Mouse (Mus musculus): ENCODE measurements around the gene Rheb.

Gene Rheb

DNA sequence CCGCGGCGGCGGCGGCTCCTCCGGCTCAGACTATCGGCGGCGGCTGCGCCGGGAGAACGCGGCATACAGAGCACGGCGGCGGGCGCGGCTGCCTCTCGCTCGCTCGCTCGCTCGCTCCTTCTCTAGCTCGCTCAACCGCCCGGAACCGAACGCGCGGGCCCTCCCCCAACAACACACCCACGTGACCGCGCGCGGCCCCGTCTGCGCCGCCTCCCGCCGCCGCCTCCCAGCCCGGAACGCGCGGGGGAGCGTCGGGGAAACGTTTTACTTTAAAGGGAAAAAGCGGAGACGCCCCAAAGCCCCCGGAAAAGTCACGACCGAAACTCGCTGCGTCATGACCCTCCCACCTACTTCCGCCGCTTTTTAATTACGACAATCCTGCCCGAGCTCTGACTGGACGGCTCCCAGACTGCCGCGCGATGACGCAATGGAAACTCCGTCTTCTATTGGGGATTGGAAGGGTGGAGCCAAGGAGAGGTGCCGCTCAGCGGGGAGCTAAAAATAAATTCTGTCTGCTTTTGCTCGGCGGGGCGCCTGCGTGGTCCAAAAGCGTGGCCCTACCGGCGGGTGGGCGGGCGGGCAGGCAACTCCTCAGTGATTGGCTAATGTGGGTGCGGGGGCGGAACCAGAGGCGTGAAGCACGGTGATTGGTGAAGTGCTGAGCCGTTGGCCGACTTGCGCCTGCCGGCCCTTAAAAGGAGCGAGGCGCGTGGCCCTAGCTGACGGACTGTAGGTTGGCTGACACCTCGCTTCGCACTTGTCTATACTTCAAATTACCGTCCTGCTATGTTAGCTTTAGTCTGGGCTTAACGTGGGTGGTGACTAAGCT is at the start of gene Rheb:
Gene Rheb, minus strand, starts transcription at position 351 of the 829 bp plus-strand sequence.
- in situ Hi-C loops (cut with MboI; ENCODE audit: low pct_unique_long_range_greater_than_20kb in 1 of 2, low sequenced_read_pairs in 2 of 2, unreplicated experiment in 1 of 2), result no loop called here

DNA sequence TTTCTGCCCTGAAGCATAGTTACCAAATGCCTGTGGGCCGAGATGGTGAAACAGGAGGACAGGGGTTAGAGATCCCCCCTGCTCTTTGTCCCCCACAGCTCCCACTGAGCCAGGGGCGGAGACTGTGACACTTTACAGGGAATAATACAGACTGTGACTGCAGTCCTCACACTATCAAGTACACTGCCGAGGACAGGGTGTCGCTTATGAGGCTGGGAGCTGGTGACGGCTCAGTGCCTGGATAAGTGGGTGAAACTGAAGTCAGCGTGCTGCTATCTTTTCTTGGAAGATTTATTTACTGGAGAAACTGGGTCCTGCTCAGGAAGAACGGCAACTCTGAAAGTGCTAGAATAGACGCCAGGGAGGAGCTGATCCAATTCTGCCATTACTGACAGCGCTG is 47.4 kb upstream of the Rheb start:
- in situ Hi-C loops (cut with MboI; ENCODE audit: low pct_unique_long_range_greater_than_20kb in 1 of 2, low sequenced_read_pairs in 2 of 2, unreplicated experiment in 1 of 2), result no loop called here

DNA sequence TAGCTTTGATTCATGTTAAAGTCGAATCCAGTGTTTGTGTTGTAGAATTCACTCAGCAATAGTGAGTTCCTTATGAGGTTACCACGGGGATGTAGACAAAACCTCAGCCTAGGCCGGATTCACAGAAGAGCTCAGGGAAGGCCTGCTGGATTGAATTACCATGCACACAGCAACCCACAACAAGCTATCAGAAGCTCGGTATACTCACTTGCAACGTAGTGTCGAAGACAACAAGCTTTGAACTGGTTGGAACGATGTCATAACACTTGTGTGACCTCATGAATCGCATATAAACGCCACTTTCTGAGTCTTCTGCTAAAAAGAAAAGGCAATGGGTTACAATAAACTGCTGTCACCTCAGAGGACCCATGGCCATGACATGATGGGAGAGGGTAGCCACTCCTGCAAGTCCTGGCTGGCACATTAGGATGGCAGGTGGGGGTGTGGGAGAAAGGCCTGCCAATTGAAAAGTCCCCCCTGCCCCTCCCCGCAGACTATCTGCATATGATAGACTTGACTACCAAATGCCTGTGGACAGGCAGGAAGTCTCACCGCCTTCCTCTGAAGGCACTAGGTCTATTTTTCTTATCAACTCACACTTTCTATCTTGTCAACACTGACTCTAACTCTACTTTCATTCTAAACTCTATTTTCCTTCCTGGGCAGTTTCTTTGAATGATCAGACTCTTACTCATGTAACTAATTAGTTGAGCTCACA is 46.6 kb upstream of the Rheb start:
- in situ Hi-C loops (cut with MboI; ENCODE audit: low pct_unique_long_range_greater_than_20kb in 1 of 2, low sequenced_read_pairs in 2 of 2, unreplicated experiment in 1 of 2), result no loop called here

DNA sequence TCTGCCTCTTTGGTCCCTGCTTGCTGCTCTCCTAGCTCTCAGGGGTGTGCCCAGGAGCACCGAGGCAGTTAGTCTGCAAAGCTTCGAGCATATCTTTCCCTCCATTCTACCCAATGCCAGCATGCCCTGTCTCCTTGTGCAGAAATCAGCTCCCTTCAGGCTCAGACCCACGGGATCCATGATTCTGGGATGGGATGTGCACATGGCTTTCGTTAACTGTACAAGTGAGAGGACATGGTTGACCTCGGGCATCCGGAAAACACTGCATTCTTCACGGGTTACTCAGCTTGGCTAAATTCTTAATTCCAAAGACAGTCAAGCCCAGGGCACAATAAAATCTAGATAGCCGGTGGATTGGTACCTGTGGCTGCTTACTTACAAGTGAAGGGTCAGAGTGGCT is 44.8 kb upstream of the Rheb start:
- in situ Hi-C loops (cut with MboI; ENCODE audit: low pct_unique_long_range_greater_than_20kb in 1 of 2, low sequenced_read_pairs in 2 of 2, unreplicated experiment in 1 of 2), result no loop called here

DNA sequence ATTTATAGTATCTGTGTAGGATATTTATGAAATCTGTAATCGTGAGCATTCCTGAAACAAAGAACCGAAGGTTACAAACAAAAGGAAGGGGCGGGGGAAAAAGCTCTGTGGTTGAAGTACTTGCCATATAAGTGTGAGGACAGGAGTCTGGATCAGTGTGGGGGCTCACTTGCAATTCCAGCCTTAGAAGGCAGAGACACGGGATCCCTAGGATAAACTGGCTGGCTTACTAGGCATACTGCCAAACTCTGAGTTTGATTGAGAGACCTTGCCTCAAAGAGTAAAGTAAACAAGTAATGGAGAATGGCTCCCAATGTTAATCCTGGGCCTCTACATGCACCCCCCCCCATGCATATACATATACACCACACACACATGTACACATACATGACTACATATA is 36.3 kb upstream of the Rheb start:
- in situ Hi-C loops (cut with MboI; ENCODE audit: low pct_unique_long_range_greater_than_20kb in 1 of 2, low sequenced_read_pairs in 2 of 2, unreplicated experiment in 1 of 2), result no loop called here

DNA sequence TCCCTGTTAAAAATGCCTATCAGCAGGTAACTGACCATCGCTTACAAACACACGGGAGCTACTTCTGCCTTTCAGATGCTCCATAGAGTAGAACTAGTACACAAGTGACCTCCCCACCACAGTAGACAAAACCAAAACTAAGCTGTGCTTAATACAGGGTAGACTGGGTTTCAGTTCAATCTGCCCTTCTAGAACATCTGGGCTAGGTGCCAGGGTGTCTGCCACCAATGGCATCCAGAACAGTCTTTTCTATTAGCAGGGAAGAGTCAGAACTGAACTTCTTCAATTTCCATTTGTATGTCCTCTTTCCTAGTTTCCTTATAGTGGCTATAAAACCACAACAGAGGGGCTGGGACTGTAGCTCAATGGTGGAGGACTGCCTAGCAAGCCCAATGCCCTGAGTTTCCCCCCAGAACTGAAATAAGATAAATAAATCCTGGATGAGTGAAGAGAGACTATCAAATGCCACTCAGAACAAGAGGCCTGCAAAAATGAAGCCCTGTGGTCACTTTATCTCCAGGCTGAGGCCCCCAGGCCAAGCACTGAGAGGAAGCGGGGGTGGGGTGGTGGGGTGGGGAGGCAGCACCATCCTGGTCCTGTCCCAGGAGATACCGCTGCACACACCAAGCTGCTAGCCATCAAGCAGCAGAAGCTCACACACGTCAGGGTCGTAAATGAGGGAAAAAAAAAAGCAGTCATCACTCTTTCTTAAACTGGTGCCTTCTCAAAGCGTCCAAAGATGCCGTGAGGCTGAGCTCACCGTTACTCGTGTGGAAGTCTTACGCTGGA is 35.6 kb upstream of the Rheb start:
- in situ Hi-C loops (cut with MboI; ENCODE audit: low pct_unique_long_range_greater_than_20kb in 1 of 2, low sequenced_read_pairs in 2 of 2, unreplicated experiment in 1 of 2), result no loop called here

DNA sequence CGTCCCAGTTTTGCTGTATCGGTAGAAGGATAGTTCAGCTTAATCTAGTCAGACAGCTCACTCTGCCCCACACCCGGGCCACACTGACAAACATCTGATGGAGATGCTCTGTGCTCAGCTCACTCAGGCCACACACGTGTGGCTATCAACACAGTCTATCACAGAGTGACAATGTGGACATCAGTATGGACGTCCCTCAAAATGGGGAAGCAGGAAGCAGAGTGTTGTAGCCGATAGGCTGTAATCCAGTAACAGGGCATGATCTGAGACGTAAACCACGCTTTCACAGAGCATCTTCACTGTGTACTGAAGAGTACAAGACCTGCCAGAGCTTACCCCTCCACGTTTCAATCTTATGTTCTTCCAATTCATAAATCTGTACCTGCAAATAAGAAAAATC is 34.2 kb upstream of the Rheb start:
- in situ Hi-C loops (cut with MboI; ENCODE audit: low pct_unique_long_range_greater_than_20kb in 1 of 2, low sequenced_read_pairs in 2 of 2, unreplicated experiment in 1 of 2), result no loop called here

DNA sequence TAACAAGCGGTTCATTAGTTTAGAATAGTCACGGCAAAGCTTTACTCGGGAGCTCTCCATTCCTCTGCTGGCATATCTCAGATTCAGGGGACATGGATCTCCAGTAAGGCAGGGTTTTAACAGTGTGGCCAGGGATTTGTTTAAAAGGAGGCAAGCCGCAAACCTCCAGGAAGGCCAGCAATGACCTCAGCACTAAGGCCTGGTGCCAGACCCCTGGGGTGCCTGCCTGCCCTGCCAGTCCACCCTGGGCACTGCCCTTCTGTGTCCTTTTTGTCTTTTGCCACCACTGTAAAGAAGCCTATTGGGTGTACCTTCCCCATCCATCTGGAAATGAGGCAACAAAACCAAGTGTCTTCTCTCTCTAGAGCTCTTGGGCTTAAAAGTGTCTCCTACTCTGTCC is 31.7 kb upstream of the Rheb start:
- in situ Hi-C loops (cut with MboI; ENCODE audit: low pct_unique_long_range_greater_than_20kb in 1 of 2, low sequenced_read_pairs in 2 of 2, unreplicated experiment in 1 of 2), result no loop called here

DNA sequence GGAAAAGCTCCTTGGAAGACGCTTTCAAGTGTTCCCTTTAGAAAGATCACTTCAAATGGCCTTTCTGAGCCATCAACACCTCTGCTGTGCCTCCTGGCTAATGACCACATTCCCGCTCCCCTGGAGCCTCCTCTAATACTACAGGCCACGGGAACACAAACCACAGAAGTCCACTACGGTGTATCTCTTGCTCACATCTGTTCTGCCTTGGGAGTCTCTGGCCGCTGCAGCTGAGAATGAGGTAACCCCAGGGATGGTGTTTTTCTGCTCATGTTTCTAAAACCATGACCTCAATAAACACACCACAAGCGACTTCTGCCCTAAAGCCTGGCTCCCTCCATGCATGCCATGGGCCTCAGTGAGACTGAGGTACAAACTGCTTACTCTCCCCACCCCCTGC is 30.8 kb upstream of the Rheb start:
- in situ Hi-C loops (cut with MboI; ENCODE audit: low pct_unique_long_range_greater_than_20kb in 1 of 2, low sequenced_read_pairs in 2 of 2, unreplicated experiment in 1 of 2), result no loop called here

DNA sequence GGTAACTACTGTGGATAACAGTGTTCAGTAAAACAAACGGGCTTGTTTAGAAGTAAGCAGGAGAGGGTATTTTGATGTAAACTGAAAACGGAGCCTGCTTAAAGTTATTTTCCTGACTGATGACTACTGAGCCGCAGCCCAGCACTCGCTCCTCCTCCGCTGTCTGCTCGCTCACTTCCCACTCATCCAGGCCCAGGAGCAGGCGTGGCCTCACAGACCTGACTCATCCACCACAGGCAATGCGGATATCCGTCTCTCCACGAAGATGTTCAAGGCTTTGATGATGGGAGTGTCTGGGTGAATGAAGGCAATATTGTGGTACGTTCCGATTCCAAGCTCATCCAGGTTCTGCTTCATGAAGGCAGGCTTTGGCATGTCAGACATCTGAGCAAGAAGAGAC is 28.9 kb upstream of the Rheb start:
- in situ Hi-C loops (cut with MboI; ENCODE audit: low pct_unique_long_range_greater_than_20kb in 1 of 2, low sequenced_read_pairs in 2 of 2, unreplicated experiment in 1 of 2), result no loop called here

DNA sequence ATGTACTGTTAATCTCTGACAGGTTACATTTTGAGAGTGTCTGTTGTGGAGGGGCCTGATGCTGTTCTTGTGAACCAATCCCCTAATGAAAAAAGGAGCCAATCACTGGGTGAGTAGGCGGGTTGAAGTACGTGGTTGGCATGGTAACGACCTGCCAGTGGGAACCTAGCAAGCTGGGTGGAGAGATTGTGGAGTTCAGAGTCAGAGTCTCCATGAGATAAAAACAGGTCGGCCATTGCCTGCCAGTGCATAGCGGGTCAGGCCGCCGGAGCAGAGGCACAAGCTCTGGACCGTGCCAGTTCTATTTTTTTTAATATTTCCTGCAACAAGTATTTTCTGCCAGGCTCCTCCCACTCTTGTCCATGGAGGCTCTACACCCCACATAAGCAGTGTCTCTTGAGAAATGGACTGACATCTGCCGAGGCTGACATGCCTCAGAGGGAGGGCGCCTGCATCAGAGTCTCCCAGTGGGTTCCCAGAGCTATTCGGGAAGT is 27.4 kb upstream of the Rheb start:
- in situ Hi-C loops (cut with MboI; ENCODE audit: low pct_unique_long_range_greater_than_20kb in 1 of 2, low sequenced_read_pairs in 2 of 2, unreplicated experiment in 1 of 2), result no loop called here

DNA sequence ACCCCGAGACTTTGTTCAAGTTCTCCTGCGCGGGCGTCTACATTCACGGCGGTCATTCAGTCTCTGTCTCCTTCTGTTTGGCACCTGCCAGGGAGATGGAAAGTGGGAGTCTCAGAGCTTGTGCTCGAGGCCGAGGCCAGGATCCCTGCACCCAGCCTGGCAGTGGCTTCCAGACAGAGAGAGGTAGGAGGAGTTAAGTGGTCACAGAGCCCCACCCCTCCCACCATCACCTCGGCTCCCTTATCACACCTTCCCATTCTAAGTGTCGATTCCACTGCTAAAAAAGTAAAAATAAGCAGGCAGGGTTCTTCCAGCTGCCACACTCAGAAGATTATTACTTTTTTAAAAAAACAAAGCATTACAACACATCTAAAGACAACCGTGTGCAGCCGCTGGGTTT is 21.4 kb upstream of the Rheb start:
- in situ Hi-C loops (cut with MboI; ENCODE audit: low pct_unique_long_range_greater_than_20kb in 1 of 2, low sequenced_read_pairs in 2 of 2, unreplicated experiment in 1 of 2), result no loop called here

DNA sequence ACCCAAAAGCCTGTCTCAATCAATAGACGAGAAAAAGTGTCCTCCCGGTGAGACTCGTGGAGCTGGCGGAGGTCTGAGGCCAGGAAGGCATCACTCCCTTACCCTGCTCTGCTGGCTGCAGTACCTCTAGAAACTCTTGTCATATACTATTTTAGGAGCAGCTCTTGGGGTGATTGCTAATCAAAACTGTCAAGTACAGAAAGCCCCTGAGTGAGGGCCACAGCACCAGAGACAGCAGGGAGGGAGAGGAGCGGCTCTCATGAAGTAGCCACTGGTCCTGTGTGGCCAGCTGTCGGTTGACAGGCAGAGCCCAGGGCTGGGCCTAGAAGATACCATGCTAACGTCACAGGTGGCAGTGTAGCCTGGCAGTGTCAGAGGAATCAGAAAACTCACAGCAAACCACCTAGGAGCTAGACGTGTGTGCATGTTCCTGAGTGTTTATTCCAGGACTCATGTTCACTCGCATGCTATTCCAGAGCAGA is 19.1 kb upstream of the Rheb start:
- in situ Hi-C loops (cut with MboI; ENCODE audit: low pct_unique_long_range_greater_than_20kb in 1 of 2, low sequenced_read_pairs in 2 of 2, unreplicated experiment in 1 of 2), result no loop called here

DNA sequence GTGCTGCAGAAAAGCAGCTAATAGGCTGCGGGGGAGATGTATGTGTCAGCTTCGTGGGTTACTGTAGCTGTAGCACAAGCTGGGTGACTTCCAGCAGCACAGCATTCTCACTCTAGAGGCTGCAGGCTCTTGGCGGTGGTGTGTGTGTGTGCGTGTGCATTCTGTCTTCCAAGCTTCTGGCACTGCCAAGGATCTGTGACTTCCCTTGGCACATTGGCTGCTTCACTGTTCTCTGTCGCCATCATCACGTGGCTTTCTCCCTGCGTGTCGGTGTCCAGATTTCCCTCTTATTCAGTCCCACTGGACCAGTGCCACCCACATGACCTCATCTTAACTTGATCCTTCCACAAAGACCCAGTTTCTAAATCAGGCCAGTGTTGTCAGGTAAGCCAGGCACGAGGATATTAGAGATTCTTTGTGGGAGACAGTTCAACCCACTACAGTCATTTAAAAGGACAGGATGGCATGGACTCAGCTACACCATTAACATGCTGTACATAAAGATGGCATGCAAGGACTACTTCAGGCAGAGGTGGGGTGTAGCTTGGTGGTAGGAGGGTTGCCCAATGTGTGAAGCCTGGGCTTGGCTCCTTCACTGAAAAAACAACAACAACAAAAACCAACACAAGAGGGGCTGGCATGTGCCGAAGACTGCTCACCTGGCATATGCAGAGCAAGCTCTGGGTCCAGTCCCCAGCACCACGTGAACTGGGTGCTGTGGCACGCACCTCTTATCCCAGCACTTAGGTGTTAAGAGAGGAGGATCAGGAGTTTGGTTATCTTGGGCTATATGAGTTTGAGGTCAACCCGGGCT is 18.4 kb upstream of the Rheb start:
- in situ Hi-C loops (cut with MboI; ENCODE audit: low pct_unique_long_range_greater_than_20kb in 1 of 2, low sequenced_read_pairs in 2 of 2, unreplicated experiment in 1 of 2), result no loop called here

DNA sequence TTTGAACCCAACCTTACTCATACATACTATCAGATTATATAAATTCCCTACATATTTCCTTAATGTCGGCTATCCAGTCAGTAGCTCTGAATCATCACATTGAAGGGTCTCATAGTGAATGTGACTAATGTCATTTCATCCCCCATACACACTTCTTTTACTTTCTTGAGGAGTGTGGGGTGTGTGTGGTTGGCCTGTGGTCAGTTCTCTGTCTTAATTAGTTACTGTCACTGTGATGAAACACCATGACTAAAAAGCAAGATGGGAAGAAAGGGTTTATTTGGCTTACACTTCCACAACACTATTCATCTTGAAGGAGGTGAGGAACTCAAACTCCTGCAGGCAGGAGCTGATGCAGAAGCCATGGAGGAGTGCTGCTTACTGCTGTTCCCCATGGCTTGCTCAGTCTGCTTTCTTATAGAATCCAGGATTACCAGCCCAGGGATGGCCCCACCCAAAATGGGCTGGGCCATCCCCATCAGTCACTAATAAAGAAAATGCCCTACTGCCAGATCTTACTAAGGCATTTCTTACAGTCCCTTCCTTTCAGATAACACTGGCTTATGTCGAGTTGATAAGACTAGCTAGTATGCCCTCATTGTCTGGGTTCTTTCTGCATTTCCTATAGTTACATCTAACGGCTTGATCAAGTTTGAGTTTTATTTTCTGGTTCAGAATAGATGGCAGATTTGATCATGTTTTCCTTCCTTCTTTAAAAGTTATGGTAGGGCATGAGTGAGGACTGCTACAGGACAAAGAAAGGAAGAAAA is 17.5 kb upstream of the Rheb start:
- in situ Hi-C loops (cut with MboI; ENCODE audit: low pct_unique_long_range_greater_than_20kb in 1 of 2, low sequenced_read_pairs in 2 of 2, unreplicated experiment in 1 of 2), result no loop called here

DNA sequence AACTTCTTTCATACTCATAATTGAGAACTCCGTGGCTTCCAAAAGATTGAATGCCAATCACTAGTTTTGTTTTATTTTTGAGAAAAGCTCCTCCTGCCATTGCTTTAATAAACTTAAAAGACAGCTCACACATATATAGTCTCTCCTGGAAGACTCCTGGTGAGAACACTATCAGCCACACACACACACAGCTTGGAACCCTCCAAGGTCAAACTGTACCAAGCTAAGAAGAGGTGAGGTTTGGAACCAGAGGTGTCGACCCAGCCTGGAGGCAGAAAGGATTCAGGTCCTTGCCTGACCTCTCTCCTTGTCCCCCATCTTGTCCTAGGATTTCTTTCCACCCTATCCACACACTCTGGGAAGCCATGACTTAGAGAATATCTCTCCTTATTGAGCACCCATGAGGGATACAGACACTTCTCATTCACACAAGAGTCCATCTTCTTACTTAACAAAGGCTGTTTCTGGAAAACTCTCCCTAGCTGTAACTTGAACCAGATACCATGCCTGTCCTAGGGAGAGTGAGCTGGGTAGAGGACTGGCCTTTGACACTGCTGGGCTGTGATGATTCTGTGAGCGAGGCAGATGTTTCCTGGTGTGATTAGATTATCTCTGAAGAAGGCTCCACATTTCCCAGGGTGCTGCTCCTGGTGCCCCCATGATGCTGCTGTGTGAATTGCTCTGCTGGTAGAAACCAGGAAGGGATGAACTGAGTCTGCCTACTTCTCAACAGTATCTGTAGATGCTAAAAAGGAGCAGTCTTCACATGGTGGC is 12.6 kb upstream of the Rheb start:
- in situ Hi-C loops (cut with MboI; ENCODE audit: low pct_unique_long_range_greater_than_20kb in 1 of 2, low sequenced_read_pairs in 2 of 2, unreplicated experiment in 1 of 2), result no loop called here

DNA sequence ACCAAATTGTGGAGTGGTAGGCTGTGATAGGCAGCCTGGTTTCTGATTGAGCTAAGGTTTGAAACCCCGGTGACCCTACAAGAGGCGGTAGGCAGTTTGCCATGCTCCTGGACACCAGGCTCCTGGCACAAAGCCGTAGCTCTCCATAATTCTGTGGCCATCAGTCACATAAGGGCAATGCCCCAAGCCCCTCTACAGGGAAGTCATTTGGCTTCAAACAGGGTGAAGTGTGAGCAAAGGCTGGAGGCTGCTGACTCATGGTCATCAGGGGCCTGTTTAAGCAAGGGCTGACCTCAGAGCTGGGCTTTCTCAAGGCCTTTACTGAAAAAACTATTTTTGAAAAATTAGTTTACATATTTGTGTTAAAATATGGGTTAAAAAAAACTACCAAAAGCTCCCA is 11.8 kb upstream of the Rheb start:
- in situ Hi-C loops (cut with MboI; ENCODE audit: low pct_unique_long_range_greater_than_20kb in 1 of 2, low sequenced_read_pairs in 2 of 2, unreplicated experiment in 1 of 2), result no loop called here

Data from mouse embryonic stem cell (cell line).